Mouse (Mus musculus) left cerebral cortex, postnatal 4 days (tissue): Measurements from ENCODE around the gene Ift74. TPM values are rescaled to one million over a fixed set of nuclear protein-coding genes. Genes with fewer than 3 reads are reported as not detected.
"Not testable (repeated sequence)": the region's sequence is repeated elsewhere in the genome, so short reads cannot be mapped to it uniquely, and the experiment has no call there.

Experiments used
- DNase-seq: peaks from one replicate; pipeline ENCODE4 v3.0.0-alpha.2; 2022
- intact Hi-C: fragments of 180-260 bp; cut with DNase I; formaldehyde crosslinking; loops from one replicate; pipeline ENCODE4 v1.15.1; 2025
- microRNA-seq: library from miRNA; unstranded; fragments of <30 nt; microRNA quantifications from one replicate; pipeline ENCODE4 v1.2.0, GENCODE M21; 2022
- total RNA-seq, 2 experiments: library from RNA; stranded (reverse); gene quantifications; 2 replicates each; pipeline ENCODE4 v1.2.3; 2021

The Ift74 gene
- total RNA-seq, 2 experiments from 2014 or later: 26.8 to 30.4 TPM

GRCm38 (mm10) chr4:94689804-94690203, 75.5 kb downstream of the Ift74 start:
- DNase-seq, intact Hi-C loops: not testable (repeated sequence)

DNA sequence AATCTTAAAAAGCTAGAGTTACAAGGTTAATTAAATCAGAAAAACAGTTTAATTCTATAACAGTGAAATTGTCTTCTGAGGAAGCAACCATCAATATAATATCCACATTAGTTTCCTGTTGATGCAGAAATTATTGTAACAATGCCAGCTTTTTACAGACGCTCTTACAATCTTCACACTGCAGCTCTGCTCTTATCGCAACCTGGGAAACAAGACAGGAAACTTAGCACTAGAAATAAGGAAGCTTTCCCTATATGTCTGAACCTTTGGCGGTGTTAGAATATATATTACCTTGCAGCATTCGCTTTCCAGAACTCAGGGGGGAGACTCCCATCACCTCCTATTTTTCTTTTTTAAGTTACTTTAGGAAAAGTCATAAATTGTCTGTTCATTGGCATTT, 76.8 kb downstream of the Ift74 start:
- intact Hi-C loops: no loop called here
- no peak for DNase-seq

DNA sequence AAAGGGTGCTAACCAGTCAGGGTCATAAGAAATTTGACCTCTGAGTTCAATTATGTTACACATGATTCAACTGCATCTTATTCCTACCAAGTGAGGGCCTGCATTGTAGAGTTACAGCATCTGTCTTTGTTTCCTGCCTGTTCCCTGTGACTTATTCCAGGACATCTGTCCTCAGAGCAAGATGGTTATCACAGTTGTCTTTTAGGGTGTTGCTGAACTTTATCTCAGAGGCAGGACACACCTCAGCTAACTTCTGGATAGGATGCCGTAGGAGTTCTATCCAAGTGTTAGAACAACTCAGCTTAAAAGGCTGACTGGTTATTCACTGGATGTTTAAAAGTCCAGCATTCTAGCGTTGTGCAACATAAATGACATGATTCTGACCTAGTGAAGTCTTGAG, 77.9 kb downstream of the Ift74 start:
- no peak for DNase-seq
- intact Hi-C loops: no loop called here

DNA sequence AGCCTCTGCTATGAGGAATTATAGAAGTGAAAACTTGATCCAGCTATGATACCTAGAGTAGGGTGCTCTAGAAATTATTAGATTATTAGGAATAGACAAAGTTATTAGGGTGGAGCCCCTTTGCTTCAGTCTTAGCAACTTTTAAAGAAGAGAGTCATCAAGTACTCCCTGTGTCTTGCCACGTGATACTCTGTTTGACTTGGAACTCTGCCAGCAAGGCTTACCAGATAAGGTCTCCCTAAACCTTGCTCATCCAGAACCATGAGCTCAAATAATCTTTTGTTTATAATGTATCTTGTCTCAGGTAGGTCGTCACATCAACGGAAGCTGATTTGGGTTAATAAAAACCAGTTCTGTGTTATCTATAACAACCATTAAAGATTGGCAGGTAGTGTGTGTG, 82.1 kb downstream of the Ift74 start:
- no peak for DNase-seq
- intact Hi-C loops: no loop called here

- no peak for DNase-seq
- intact Hi-C loops: no loop called here
Measured at GRCm38 (mm10) chr4:94711002-94711401, 96.7 kb downstream of the Ift74 start.

- intact Hi-C loops: no loop called here
- DNase-seq: no peak
Measured at GRCm38 (mm10) chr4:94711426-94711825, 97.1 kb downstream of the Ift74 start.

GRCm38 (mm10) chr4:94713741-94714140, 99.5 kb downstream of the Ift74 start:
- no peak for DNase-seq
- intact Hi-C loops: no loop called here

DNA sequence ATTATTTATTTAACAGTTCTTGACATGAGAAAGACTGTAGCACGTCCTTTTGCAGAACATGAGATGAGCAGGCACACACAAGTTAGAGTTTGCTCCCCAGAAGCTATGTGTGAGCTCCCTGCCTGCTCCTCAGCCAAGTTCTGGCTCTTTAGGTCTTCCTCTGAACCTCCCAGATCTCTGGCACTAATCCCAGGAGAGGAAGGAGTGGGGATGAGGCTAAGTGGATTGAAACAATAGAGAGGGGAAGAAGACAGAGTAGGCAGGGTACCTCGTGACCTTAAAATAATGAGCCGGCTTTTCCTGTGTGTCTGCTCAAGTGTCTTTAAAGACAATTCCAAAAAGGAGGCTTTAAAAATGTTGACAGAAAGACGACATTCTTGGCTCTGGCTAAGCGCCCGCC, 100.9 kb downstream of the Ift74 start:
- intact Hi-C loops: no loop called here

DNA sequence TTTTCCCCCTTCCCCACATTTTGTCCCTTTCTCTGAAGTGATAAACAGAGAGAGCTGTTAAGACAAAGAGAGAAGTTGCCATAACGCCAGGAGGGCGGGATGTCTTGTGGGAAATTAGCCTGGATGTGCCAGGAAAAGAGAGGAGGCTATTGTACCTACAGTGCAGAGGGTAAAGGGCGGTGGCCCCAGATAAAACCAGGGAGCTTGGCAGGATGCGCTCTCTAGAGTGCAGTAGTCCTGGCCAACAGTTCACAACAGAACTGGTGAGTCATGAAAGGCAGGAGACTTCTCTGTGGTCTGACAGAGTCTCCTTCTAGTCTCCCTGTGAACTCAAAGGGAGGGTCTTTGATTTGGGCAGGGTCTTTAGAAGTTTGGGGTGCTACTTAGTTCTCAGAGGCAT, 111.5 kb downstream of the Ift74 start:
- no peak for DNase-seq
- intact Hi-C loops: no loop called here

More for the DNA sequence above, 100.9 kb downstream of the Ift74 start:
- no peak for DNase-seq

GRCm38 (mm10) chr4:94732721-94733120, 118.4 kb downstream of the Ift74 start:
- no peak for DNase-seq
- intact Hi-C loops: no loop called here

GRCm38 (mm10) chr4:94737326-94738295, 123.3 kb downstream of the Ift74 start:
- DNase-seq: no peak
- intact Hi-C loops: no loop called here

GRCm38 (mm10) chr4:94738838-94739731, 124.8 kb downstream of the Ift74 start, which contains the start of gene Tek:
Tek (plus strand) TSS chr4:94739289.
- DNase-seq: peak; percentile 14
- intact Hi-C loops: no loop called here

- intact Hi-C loops: no loop called here
- no peak for DNase-seq
Measured at GRCm38 (mm10) chr4:94741824-94742223, 127.5 kb downstream of the Ift74 start.

Small RNAs within 50 kb of the gene (microRNA-seq; reads per million reads assigned to microRNA genes)
- 1,880 reads per million, percentile 81 among the genes with 10 or more reads in this experiment for gene Mir872

Other genes starting within 250 kb of the Ift74 start
- not detected for gene Gm10306, start 57.9 kb upstream of the Ift74 start, total RNA-seq
- 10 to 100 TPM in 1 of 2 experiments, 1 to 10 TPM in 1; 8.9 to 10.6 TPM for gene Caap1, start 57.7 kb upstream of the Ift74 start, total RNA-seq
- gene Plaa, start 11.2 kb upstream of the Ift74 start, total RNA-seq: 10 to 100 TPM; 81.2 to 86.0 TPM
- gene Lrrc19, start 35.7 kb downstream of the Ift74 start, total RNA-seq: not detected
- gene Tek, start 124.8 kb downstream of the Ift74 start, total RNA-seq: 10 to 100 TPM; 12.1 to 13.3 TPM